Mouse (Mus musculus): ENCODE measurements at regions not wholly inside any gene's neighbourhood (a gene's known extent, or its start where the extent isn't known, plus 50 kb on each side); places are given as distances from the start of the nearest gene placed in this dataset.

DNA sequence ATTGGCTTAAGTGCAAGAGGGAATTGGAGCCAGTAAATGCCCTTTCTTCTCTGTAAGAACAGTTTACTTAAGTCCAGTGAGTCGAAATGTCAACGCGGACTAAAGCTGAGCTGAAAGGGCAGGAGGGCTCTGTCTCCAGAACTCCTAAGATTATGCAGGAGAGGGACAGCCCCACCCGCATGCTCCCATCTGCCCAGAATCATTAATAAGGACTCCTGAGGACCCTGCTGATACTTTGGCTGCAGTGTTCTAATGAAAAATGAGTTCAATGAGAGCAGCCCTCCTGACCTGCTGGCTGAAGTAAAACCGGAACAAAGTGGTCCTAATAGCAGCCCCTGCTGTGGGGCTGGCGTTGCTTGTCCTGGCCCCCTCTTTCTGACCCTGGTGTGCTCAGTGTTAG is 187.8 kb downstream of the Ajap1 start:
- TF ChIP-seq CTCF (IDR thresholded peaks at IDR 0.05; ENCODE audit: control insufficient read depth, insufficient read depth, low read length) (no peak), POLR2A (IDR thresholded peaks at IDR 0.05; ENCODE audit: borderline replicate concordance, control insufficient read depth, low read depth, low read length) (no peak)
